Mouse (Mus musculus) lung, adult 2 months (tissue): Measurements from ENCODE around the gene Mfsd4b3. TPM values are rescaled to one million over a fixed set of nuclear protein-coding genes. Genes with fewer than 3 reads are reported as not detected.
"Not testable (repeated sequence)": the region's sequence is repeated elsewhere in the genome, so short reads cannot be mapped to it uniquely, and the experiment has no call there.

Experiments used
- DNase-seq: peaks from one replicate; pipeline ENCODE4 v3.0.0; 2022
- H3K4me1 ChIP-seq: fragments of 200-500 bp; 2 replicates; pipeline ENCODE4 v1.6.1; 2011; ENCODE audit warnings: low read length; ENCODE audit not compliant: control insufficient read depth, insufficient read depth
- H3K4me3 ChIP-seq: fragments of 200-500 bp; replicated peaks from 2 replicates; pipeline ENCODE3; 2011; ENCODE audit warnings: low read depth, mild to moderate bottlenecking, control low read depth, low read length; ENCODE audit errors: extremely low read depth
- CTCF ChIP-seq: fragments of 200-500 bp; IDR thresholded peaks from 2 replicates; pipeline ENCODE4 v1.5.1; 2011; ENCODE audit warnings: mild to moderate bottlenecking, low read length, control low read depth; ENCODE audit not compliant: insufficient read depth
- POLR2A ChIP-seq: fragments of 200-500 bp; IDR thresholded peaks from 2 replicates; pipeline ENCODE4 v1.6.1; 2011; ENCODE audit warnings: low read depth, mild to moderate bottlenecking, control low read depth, low read length, borderline replicate concordance; ENCODE audit errors: extremely low read depth
- WGBS: fragments of 180-500 bp; shearing (Covaris S2); methylation state at CpG from one replicate; pipeline ENCODE4 v1.1.7; 2018; 5-methylcytosine and 5-hydroxymethylcytosine counted together
- polyA plus RNA-seq: library from polyadenylated mRNA; depleted of rRNA; stranded (reverse); fragments of >200 nt; gene quantifications from 2 replicates; pipeline ENCODE4 v1.2.3, GENCODE M21; 2012; rRNA removed

The Mfsd4b3 gene
- polyA plus RNA-seq, 1 experiment, result 1.5 TPM

GRCm38 (mm10) chr10:39926616-39927139, 33.3 kb downstream of the Mfsd4b3 start, which contains the start of gene Mfsd4b2:
Gene Mfsd4b2, minus strand, starts transcription at chr10:39926923.
- no peak for TF ChIP-seq CTCF
- no peak for TF ChIP-seq POLR2A
- DNase-seq, result no peak
- 3% methylated on average over 41 of the region's 41 CpGs for WGBS
- no peaks in the 10 kb centered on the region for H3K4me1 ChIP-seq
- H3K4me3 ChIP-seq, result no peak within 1 kb of the TSS

GRCm38 (mm10) chr10:39924556-39924955, 35.4 kb downstream of the Mfsd4b3 start:
- not testable (repeated sequence) for H3K4me3 ChIP-seq, DNase-seq, H3K4me1 ChIP-seq
- WGBS, result 60% methylated on average over 8 of the region's 8 CpGs

DNA sequence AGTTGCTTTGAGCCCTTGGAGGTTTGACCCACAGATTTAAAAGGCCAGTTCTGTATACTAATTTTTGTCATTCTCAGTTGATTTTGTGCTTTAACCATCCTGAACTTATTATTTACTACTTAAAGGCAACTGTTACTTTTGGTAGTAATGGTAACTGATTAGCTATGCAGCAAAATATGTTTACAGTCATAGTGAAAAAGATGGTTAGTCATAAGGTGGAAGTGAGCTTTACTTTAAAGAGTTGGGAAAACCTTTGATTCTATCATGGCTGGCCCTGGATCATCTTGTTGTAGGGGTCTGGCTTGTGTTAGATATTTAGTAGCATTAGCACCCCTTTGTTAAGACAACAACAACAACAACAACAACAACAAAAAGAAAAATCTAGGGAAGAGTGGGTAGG, 47.3 kb downstream of the Mfsd4b3 start:
- DNase-seq, result no peak
- Histone ChIP-seq H3K4me1 (no peaks in the 10 kb centered on the region), H3K4me3 (no peak overlapping the region)
- no peak for TF ChIP-seq POLR2A

DNA sequence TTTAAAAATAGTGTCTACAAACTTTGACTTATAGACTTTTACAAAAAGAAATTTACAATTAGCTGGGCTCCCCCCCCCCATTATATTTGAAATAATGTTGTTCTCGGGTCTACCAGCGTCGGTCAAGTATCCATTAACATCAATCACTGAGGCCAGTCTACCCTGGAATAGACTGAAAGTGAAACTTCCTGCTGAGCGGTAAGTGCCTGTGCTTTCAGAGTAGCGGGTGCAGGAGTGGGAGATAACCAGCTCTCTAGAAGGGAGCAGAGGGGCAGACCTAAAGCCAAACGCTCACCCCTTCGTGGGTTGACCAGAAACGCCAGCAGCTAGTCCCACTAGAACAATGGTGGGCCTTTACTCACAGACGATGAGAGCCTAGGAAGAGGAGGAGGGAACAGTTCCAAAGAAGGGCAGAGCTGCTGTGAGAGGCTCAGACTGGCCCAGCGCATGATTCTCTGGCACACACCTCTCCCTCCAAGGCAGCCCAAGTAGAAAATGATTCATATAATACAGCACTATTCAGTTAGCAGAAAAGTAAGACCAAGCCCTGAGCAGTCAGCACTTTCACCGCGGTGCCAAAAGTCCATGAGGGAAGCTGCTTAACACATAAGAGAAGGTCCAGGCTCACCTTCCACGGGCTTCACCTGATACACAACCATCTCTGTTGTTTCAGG, 51.0 kb downstream of the Mfsd4b3 start:
- WGBS, result 44% methylated on average over 13 of the region's 13 CpGs
- Histone ChIP-seq H3K4me1 (no peaks in the 10 kb centered on the region), H3K4me3 (peak overlapping the region; percentile 37)
- TF ChIP-seq CTCF (no peak), POLR2A (no peak)
- DNase-seq, result no peak

GRCm38 (mm10) chr10:39906799-39907658, 52.9 kb downstream of the Mfsd4b3 start:
- Histone ChIP-seq H3K4me3 (no peak overlapping the region), H3K4me1 (no peaks in the 10 kb centered on the region)
- DNase-seq, result no peak
- WGBS, result 81% methylated on average over 10 of the region's 10 CpGs
- TF ChIP-seq POLR2A (no peak), CTCF (no peak)

- DNase-seq, result no peak
- H3K4me1 ChIP-seq, result no peaks in the 10 kb centered on the region
- 81% methylated on average over 3 of the region's 3 CpGs for WGBS
These were observed 55.8 kb downstream of the Mfsd4b3 start for GRCm38 (mm10) chr10:39904191-39904590.

GRCm38 (mm10) chr10:39898874-39899371, 61.0 kb downstream of the Mfsd4b3 start, which contains the start of gene Mfsd4b4:
Gene Mfsd4b4, minus strand, starts transcription at chr10:39899238.
- under 1% methylated on average over 41 of the region's 41 CpGs for WGBS
- TF ChIP-seq POLR2A, result peak; percentile 77; the same call in 1 of the 2 replicates
- TF ChIP-seq CTCF, result no peak
- peak; percentile 80 for DNase-seq
- no peaks in the 10 kb centered on the region for H3K4me1 ChIP-seq
- H3K4me3 ChIP-seq, result peak within 1 kb of the TSS; percentile 77

More at GRCm38 (mm10) chr10:39904191-39904590, 55.8 kb downstream of the Mfsd4b3 start:
- no peak overlapping the region for H3K4me3 ChIP-seq
- TF ChIP-seq POLR2A (no peak), CTCF (no peak)

Other genes starting within 250 kb of the Mfsd4b3 start
- gene Rev3l, start 228.0 kb downstream of the Mfsd4b3 start, polyA plus RNA-seq, result 8.7 and 13.0 TPM in 2 replicates
- 1.8 and 2.9 TPM in 2 replicates for gene Mfsd4b4, start 60.9 kb downstream of the Mfsd4b3 start, polyA plus RNA-seq
- gene Mfsd4b2, start 33.2 kb downstream of the Mfsd4b3 start, polyA plus RNA-seq, result not detected in 2 replicates
- 0.19 and 0.30 TPM in 2 replicates for gene Mfsd4b5, start 26.5 kb upstream of the Mfsd4b3 start, polyA plus RNA-seq
- gene Mfsd4b1, start 65.1 kb upstream of the Mfsd4b3 start, polyA plus RNA-seq, result 0.96 and 1.1 TPM in 2 replicates
- gene Slc16a10, start 182.1 kb upstream of the Mfsd4b3 start, polyA plus RNA-seq, result 11.3 and 20.7 TPM in 2 replicates